Mouse (Mus musculus): ENCODE measurements around the gene Ahctf1.

Ahctf1 gene

GRCm38 (mm10) chr1:179804140-179804881, 831 bp upstream of the Ahctf1 start:
- DNase-seq (ENCODE audit: low read depth, low spot score), result no peak

- no peak for DNase-seq (ENCODE audit: low read depth, low spot score)
Measured at GRCm38 (mm10) chr1:179802610-179803512, 619 bp downstream of the Ahctf1 start, which contains the start of gene Gm10518. Gene Gm10518 (plus strand): TSS chr1:179803376.

- no peak for DNase-seq (ENCODE audit: low read depth, low spot score)
Measured at GRCm38 (mm10) chr1:179798794-179799193, 4.7 kb downstream of the Ahctf1 start.

- no peak for DNase-seq (ENCODE audit: low read depth, low spot score)
Measured at GRCm38 (mm10) chr1:179787281-179787680, 16.2 kb downstream of the Ahctf1 start.

GRCm38 (mm10) chr1:179785502-179785901, 18.0 kb downstream of the Ahctf1 start:
- DNase-seq (ENCODE audit: low read depth, low spot score), result no peak

GRCm38 (mm10) chr1:179784098-179784497, 19.4 kb downstream of the Ahctf1 start:
- no peak for DNase-seq (ENCODE audit: low read depth, low spot score)

- no peak for DNase-seq (ENCODE audit: low read depth, low spot score)
Measured at GRCm38 (mm10) chr1:179776831-179777230, 26.6 kb downstream of the Ahctf1 start.

- no peak for DNase-seq (ENCODE audit: low read depth, low spot score)
Measured at GRCm38 (mm10) chr1:179760553-179760952, 42.9 kb downstream of the Ahctf1 start.

- DNase-seq (ENCODE audit: low read depth, low spot score), result no peak
Measured at GRCm38 (mm10) chr1:179760086-179760485, 43.4 kb downstream of the Ahctf1 start.

GRCm38 (mm10) chr1:179756477-179756876, 47.0 kb downstream of the Ahctf1 start:
- DNase-seq (ENCODE audit: low read depth, low spot score), result no peak

- DNase-seq (ENCODE audit: low read depth, low spot score), result no peak
Measured at GRCm38 (mm10) chr1:179753006-179753405, 50.5 kb downstream of the Ahctf1 start.

GRCm38 (mm10) chr1:179752276-179752675, 51.2 kb downstream of the Ahctf1 start:
- no peak for DNase-seq (ENCODE audit: low read depth, low spot score)

GRCm38 (mm10) chr1:179745171-179745570, 58.3 kb downstream of the Ahctf1 start, which contains the start of gene Kif28:
Gene Kif28 (minus strand): TSS chr1:179745271.
- no peak for DNase-seq (ENCODE audit: low read depth, low spot score)

GRCm38 (mm10) chr1:179743593-179744193, 59.8 kb downstream of the Ahctf1 start:
- no peak for DNase-seq (ENCODE audit: low read depth, low spot score)

GRCm38 (mm10) chr1:179736483-179736882, 67.0 kb downstream of the Ahctf1 start:
- DNase-seq (ENCODE audit: low read depth, low spot score), result no peak

- DNase-seq (ENCODE audit: low read depth, low spot score), result no peak
Measured at GRCm38 (mm10) chr1:179734500-179735474, 68.7 kb downstream of the Ahctf1 start.

- DNase-seq (ENCODE audit: low read depth, low spot score), result no peak
Measured at GRCm38 (mm10) chr1:179731391-179731790, 72.1 kb downstream of the Ahctf1 start.

GRCm38 (mm10) chr1:179728661-179729060, 74.8 kb downstream of the Ahctf1 start:
- DNase-seq (ENCODE audit: low read depth, low spot score), result no peak

- no peak for DNase-seq (ENCODE audit: low read depth, low spot score)
Measured at GRCm38 (mm10) chr1:179722811-179723469, 80.5 kb downstream of the Ahctf1 start.

GRCm38 (mm10) chr1:179715786-179716185, 87.7 kb downstream of the Ahctf1 start:
- DNase-seq (ENCODE audit: low read depth, low spot score), result no peak
